Mouse (Mus musculus) layer of hippocampus, adult 2 months (tissue): ENCODE data around the gene Mrrf. TPM values are rescaled to one million over a fixed set of nuclear protein-coding genes. Genes with fewer than 3 reads are reported as not detected.

Experiments used
- DNase-seq, 2 experiments: peaks; one replicate each; pipeline ENCODE4 v3.0.0; 2022; ENCODE audit warnings: low spot score in 2 of 2
- H3K27ac ChIP-seq: fragments of 200-600 bp; 2 replicates; pipeline ENCODE4 v1.8.1; 2022
- H3K4me3 ChIP-seq: fragments of 200-600 bp; 2 replicates; pipeline ENCODE4 v1.8.1; 2022; ENCODE audit warnings: mild to moderate bottlenecking
- CTCF ChIP-seq: fragments of 200-600 bp; conservative IDR thresholded peaks from 2 replicates; pipeline ENCODE4 v1.8.1; 2022; ENCODE audit warnings: antibody characterized with exemption, mild to moderate bottlenecking, moderate library complexity
- total RNA-seq, 2 experiments: library from RNA; stranded (reverse); gene quantifications; 2 replicates each; pipeline ENCODE4 v1.2.3; 2021

Gene Mrrf
- total RNA-seq, 2 experiments from 2014 or later = 13.8 to 18.6 TPM

- TF ChIP-seq CTCF = no peak
- no peak overlapping the region for H3K27ac ChIP-seq
- DNase-seq = no peak
These were observed 99.7 kb downstream of the Mrrf start for GRCm38 (mm10) chr2:36235917-36236316.

DNA sequence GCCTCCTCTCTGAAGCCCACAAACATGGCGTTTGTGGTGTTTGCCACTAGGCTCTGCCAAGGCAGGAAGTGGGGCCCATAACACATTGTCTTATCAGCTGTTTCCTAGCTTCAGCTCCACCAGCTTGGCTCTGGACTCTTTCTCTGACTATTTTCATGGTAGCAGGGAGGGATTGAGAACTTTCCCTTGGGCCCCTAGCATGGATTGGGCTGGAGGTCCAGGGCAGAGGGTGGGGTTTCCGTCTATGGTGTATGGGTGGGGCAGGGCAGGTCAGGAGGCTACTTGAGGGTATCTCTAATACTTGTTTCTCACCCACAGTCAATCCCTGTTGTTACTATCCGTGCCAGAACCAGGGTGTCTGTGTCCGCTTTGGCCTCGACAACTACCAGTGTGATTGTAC, 100.7 kb downstream of the Mrrf start:
- no peak for DNase-seq
- Histone ChIP-seq H3K4me3 (no peak overlapping the region), H3K27ac (no peak overlapping the region)
- TF ChIP-seq CTCF = no peak

More at GRCm38 (mm10) chr2:36235917-36236316, 99.7 kb downstream of the Mrrf start:
- no peak overlapping the region for H3K4me3 ChIP-seq

- no peak for TF ChIP-seq CTCF
- H3K27ac ChIP-seq = no peak overlapping the region
- no peak overlapping the region for H3K4me3 ChIP-seq
- DNase-seq = no peak
These were observed 101.4 kb downstream of the Mrrf start for GRCm38 (mm10) chr2:36237557-36237956.

GRCm38 (mm10) chr2:36238467-36238866, 102.3 kb downstream of the Mrrf start:
- peak; percentile 38 for TF ChIP-seq CTCF
- DNase-seq = no peak
- no peak overlapping the region for H3K4me3 ChIP-seq
- no peak overlapping the region for H3K27ac ChIP-seq

DNA sequence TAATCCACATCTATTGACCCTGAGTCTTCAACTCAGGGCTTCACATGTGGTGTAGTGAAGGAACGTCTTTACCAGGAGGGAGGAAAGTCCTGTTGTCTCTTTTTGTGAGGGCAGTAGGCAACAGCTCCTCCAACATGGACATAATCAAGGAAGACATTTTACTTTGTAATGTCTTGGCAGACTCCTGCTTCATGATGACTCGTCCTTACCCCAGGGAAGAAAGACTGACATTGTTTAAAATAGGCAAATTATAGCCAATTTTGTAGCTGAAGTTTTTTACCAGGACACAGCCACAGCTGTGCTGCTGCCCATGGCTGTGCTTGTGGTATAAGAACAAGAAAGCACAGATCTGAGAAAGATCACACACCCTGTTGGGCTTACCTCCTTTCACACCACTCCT, 102.8 kb downstream of the Mrrf start:
- Histone ChIP-seq H3K27ac (no peak overlapping the region), H3K4me3 (no peak overlapping the region)
- DNase-seq = no peak
- no peak for TF ChIP-seq CTCF

Other genes starting within 250 kb of the Mrrf start
- 10 to 100 TPM; 33.9 to 38.8 TPM for gene Ttll11, start 156.5 kb upstream of the Mrrf start, total RNA-seq
- 100 to 1,000 TPM; 175 to 180 TPM for gene Ndufa8, start 87.0 kb upstream of the Mrrf start, total RNA-seq
- 1 to 10 TPM; 1.4 to 1.7 TPM for gene Morn5, start 86.9 kb upstream of the Mrrf start, total RNA-seq
- gene Lhx6, start 31.0 kb upstream of the Mrrf start, total RNA-seq = 10 to 100 TPM; 15.5 to 16.0 TPM
- 10 to 100 TPM; 41.7 to 46.3 TPM for gene Rbm18, start 384 bp downstream of the Mrrf start, total RNA-seq
- gene Ptgs1, start 94.0 kb downstream of the Mrrf start, total RNA-seq = 10 to 100 TPM; 17.1 to 19.1 TPM
- gene Olfr338, start 237.1 kb downstream of the Mrrf start, total RNA-seq = under 1 TPM in 1 of 2 experiments, not detected in 1; 0.05 TPM